Mouse (Mus musculus) liver, adult 2 months (tissue): ENCODE data around the gene Arntl. TPM values are rescaled to one million over a fixed set of nuclear protein-coding genes. Genes with fewer than 3 reads are reported as not detected.

Experiments used
- DNase-seq: peaks from one replicate; pipeline ENCODE4 v3.0.0-alpha.2; 2011; ENCODE audit warnings: low read depth, low spot score; ENCODE audit errors: extremely low read depth
- H3K27ac ChIP-seq: fragments of 200-500 bp; replicated peaks from 2 replicates; pipeline ENCODE4 v1.5.1; 2012; ENCODE audit warnings: low read depth, mild to moderate bottlenecking, control low read depth, inconsistent platforms, low read length; ENCODE audit not compliant: insufficient read depth
- H3K27me3 ChIP-seq: fragments of 200-500 bp; 2 replicates; pipeline ENCODE4 v1.6.1; 2012; ENCODE audit warnings: mild to moderate bottlenecking, moderate library complexity, low read length, inconsistent platforms; ENCODE audit not compliant: control insufficient read depth, insufficient read depth
- H3K36me3 ChIP-seq: fragments of 200-500 bp; 2 replicates; pipeline ENCODE4 v1.6.1; 2012; ENCODE audit warnings: low read length, inconsistent platforms; ENCODE audit not compliant: control insufficient read depth, insufficient read depth
- H3K4me1 ChIP-seq: fragments of 200-500 bp; 2 replicates; pipeline ENCODE4 v1.6.1; 2011; ENCODE audit warnings: low read length; ENCODE audit not compliant: control insufficient read depth, insufficient read depth
- H3K4me3 ChIP-seq: fragments of 200-500 bp; 2 replicates; pipeline ENCODE4 v1.5.1; 2011; ENCODE audit warnings: low read depth, mild to moderate bottlenecking, control low read depth, low read length, moderate library complexity; ENCODE audit not compliant: insufficient read depth
- H3K79me2 ChIP-seq: fragments of 200-500 bp; 2 replicates; pipeline ENCODE4 v1.6.1; 2012; ENCODE audit warnings: inconsistent platforms, mild to moderate bottlenecking, low read length, moderate library complexity; ENCODE audit not compliant: control insufficient read depth, insufficient read depth
- H3K9ac ChIP-seq: fragments of 200-500 bp; 2 replicates; pipeline ENCODE4 v1.6.1; 2012; ENCODE audit warnings: low read depth, mild to moderate bottlenecking, control low read depth, inconsistent platforms, low read length
- CTCF ChIP-seq: fragments of 200-500 bp; IDR thresholded peaks from 2 replicates; pipeline ENCODE4 v1.5.1; 2011; ENCODE audit warnings: low read depth, low read length, control low read depth
- POLR2A ChIP-seq: fragments of 200-500 bp; IDR thresholded peaks from 2 replicates; pipeline ENCODE4 v1.6.1; 2011; ENCODE audit warnings: low read length, control low read depth; ENCODE audit not compliant: insufficient read depth; ENCODE audit errors: extremely low read depth
- WGBS: fragments of 180-500 bp; shearing (Covaris S2); methylation state at CpG from one replicate; pipeline ENCODE4 v1.1.7; 2018; 5-methylcytosine and 5-hydroxymethylcytosine counted together
- polyA plus RNA-seq: library from polyadenylated mRNA; depleted of rRNA; stranded (reverse); fragments of >200 nt; gene quantifications from 2 replicates; pipeline ENCODE4 v1.2.3, GENCODE M21; 2012
- total RNA-seq: library from RNA; depleted of rRNA; stranded (reverse); fragments of >200 nt; gene quantifications from 2 replicates; pipeline ENCODE4 v1.2.3, GENCODE M21; 2014

The Arntl gene
- total and polyA plus RNA-seq, 2 experiments: 1.3 to 8.0 TPM

DNA sequence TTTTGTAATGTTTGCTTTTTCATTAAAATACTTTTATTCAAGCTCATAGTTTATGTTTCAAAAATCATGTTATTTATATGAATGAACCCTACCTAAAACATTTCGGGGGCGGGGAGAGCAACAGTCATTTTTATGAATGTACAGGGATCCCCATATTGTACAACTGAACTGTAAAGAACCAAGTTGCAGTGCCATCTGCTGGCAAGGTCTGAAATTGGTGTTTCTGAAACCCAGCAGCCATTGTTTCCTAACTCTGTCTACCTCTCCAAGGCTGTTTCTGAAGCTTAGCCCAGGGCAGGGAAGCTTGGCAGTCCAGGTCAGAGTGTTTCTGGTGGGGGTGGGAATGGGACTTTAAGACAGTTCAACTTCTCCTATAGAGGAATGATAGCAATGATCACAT is 104.5 kb downstream of the Arntl start:
- H3K27me3 ChIP-seq: no peaks in the 10 kb centered on the region
- peaks cover 39% of the 10 kb centered on the region for H3K36me3 ChIP-seq
- no peak overlapping the region for H3K27ac ChIP-seq
- H3K4me3 ChIP-seq: no peak overlapping the region
- no peak for TF ChIP-seq CTCF
- no peak for TF ChIP-seq POLR2A
- no peak overlapping the region for H3K9ac ChIP-seq
- DNase-seq: peak; percentile 17
- H3K79me2 ChIP-seq: no peaks in the 10 kb centered on the region
- WGBS: 52% methylated on average over 2 of the region's 2 CpGs
- H3K4me1 ChIP-seq: no peaks in the 10 kb centered on the region

DNA sequence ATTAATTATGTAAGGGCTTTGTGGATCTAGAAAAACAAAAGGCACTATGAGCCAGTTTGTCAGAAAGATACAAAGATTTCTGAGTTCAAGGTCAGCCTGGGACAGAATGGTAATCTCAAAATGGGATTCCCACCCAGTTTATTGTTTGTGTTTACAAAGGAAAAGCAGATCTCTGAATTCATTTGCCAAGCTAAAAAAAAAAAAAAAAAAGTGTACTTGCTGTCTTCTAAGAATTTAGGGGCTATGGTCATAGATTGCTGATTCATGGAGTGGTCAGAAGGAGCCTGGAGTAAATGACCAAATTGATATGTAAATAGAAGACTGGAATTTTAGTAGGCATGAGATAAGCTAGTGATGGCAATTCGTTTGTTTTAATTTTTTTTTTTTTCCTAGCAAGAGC is 112.9 kb downstream of the Arntl start:
- H3K79me2 ChIP-seq: no peaks in the 10 kb centered on the region
- 26% methylated on average over 1 of the region's 1 CpGs for WGBS
- no peaks in the 10 kb centered on the region for H3K4me1 ChIP-seq
- no peak overlapping the region for H3K9ac ChIP-seq
- H3K27me3 ChIP-seq: no peaks in the 10 kb centered on the region
- no peak for DNase-seq
- no peak overlapping the region for H3K27ac ChIP-seq
- H3K4me3 ChIP-seq: no peak overlapping the region
- H3K36me3 ChIP-seq: peaks cover 7% of the 10 kb centered on the region
- TF ChIP-seq CTCF: no peak
- no peak for TF ChIP-seq POLR2A

DNA sequence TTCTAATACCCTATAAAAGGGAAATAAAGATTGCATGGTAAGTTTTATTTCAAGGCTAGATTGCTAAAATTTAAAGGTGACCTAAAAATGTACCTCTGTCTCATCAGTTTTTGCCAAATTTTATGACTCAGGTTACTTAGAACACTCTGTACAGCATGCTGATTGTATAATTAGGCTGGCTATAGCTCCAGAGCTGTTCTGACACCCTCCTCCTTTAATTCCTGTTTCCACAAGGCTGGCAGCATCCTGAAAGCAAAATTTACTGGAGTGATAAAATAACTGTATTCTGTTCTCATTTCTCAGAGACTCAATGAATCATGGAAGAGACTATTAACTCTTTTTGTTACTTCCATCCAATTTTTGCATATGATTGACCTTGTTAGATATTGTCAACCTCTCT is 126.8 kb downstream of the Arntl start:
- H3K27ac ChIP-seq: no peak overlapping the region
- DNase-seq: no peak
- no peaks in the 10 kb centered on the region; the same call in 1 of the 2 replicates for H3K36me3 ChIP-seq
- no peaks in the 10 kb centered on the region for H3K27me3 ChIP-seq
- no peak overlapping the region for H3K4me3 ChIP-seq
- no peak overlapping the region for H3K9ac ChIP-seq
- H3K4me1 ChIP-seq: no peaks in the 10 kb centered on the region
- no peak for TF ChIP-seq CTCF
- TF ChIP-seq POLR2A: no peak
- no peaks in the 10 kb centered on the region for H3K79me2 ChIP-seq

DNA sequence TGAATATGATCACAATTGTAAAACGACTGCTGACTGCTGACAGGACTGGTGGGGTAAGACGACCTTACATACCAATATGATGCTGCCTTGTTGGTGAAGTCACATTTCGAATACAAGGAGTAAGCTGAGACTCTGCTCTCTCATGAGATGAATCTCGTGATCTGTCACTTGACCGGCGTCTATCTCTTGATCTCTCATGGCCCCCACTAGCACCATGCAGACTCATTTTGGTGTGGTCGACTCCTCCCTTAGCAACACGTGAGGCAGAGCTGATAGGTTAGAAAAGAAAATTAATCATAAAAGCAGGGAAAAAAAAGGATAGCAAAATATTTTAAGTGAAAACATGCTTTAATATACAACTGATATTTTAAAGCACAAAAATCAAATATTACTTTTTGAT is 128.0 kb downstream of the Arntl start:
- Histone ChIP-seq H3K4me1 (no peaks in the 10 kb centered on the region), H3K9ac (no peak overlapping the region), H3K36me3 (no peaks in the 10 kb centered on the region; the same call in 1 of the 2 replicates), H3K27ac (no peak overlapping the region), H3K79me2 (no peaks in the 10 kb centered on the region), H3K4me3 (no peak overlapping the region), H3K27me3 (no peaks in the 10 kb centered on the region)
- TF ChIP-seq CTCF (no peak), POLR2A (no peak)
- no peak for DNase-seq
- WGBS: 95% methylated on average over 8 of the region's 8 CpGs

DNA sequence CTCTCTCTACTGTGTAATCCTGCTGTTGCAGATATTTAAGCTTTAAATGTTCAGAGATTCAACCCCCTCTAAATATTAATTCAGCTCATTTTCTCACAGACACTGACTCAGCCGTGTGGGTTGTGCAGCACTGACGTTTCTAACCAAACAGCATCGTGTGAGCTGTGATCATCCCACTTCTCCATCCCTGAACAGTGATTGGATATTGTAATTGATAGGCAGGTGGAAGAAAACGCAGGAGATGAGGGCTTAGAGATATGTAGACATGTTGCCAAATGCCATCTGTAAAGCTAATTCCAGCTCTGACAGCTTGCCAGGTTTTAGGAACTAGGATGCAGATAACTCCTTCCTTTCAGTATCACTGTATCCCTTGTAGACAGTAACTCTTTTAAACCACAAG is 140.0 kb downstream of the Arntl start:
- TF ChIP-seq CTCF: no peak
- no peak for TF ChIP-seq POLR2A
- DNase-seq: no peak
- Histone ChIP-seq H3K79me2 (no peaks in the 10 kb centered on the region), H3K9ac (no peak overlapping the region), H3K4me1 (no peaks in the 10 kb centered on the region), H3K36me3 (no peaks in the 10 kb centered on the region), H3K27me3 (no peaks in the 10 kb centered on the region), H3K27ac (no peak overlapping the region), H3K4me3 (no peak overlapping the region)
- 41% methylated on average over 4 of the region's 4 CpGs for WGBS

DNA sequence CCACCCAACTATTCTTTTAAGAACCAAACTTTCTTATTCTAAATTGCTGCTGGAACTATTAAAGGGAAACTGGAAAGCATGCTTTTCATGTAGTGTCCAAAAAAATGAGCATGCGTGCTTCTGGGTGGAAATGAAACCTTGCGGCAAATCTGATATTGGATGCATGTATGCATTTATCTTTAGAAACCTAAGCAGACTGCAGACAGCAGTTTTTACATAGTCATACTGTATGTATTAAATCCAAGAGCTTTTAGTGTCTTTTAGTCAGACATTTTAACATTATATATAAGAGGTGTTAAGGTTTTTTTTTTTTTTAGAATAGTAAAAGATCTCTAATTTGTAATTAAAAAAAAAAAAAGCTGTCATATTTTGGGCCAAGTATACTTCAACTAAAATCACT is 140.4 kb downstream of the Arntl start:
- Histone ChIP-seq H3K36me3 (no peaks in the 10 kb centered on the region), H3K79me2 (no peaks in the 10 kb centered on the region), H3K27ac (no peak overlapping the region), H3K4me3 (no peak overlapping the region), H3K9ac (no peak overlapping the region), H3K4me1 (no peaks in the 10 kb centered on the region), H3K27me3 (no peaks in the 10 kb centered on the region)
- no peak for DNase-seq
- TF ChIP-seq CTCF: no peak
- no peak for TF ChIP-seq POLR2A
- WGBS: 92% methylated on average over 2 of the region's 2 CpGs
